Mouse (Mus musculus) myocyte (in vitro differentiated cells): ENCODE results near the gene Tsc22d2.

Experiments used
- CEBPB ChIP-seq: IDR thresholded peaks from 2 replicates; pipeline ENCODE4 v1.6.1; 2011; ENCODE audit warnings: mild to moderate bottlenecking, moderate library complexity; ENCODE audit not compliant: poor library complexity, insufficient read depth, severe bottlenecking
- E2F4 ChIP-seq: IDR thresholded peaks from one replicate; pipeline ENCODE4 v1.6.1; 2011; ENCODE audit warnings: mild to moderate bottlenecking, control low read depth, moderate library complexity; ENCODE audit not compliant: insufficient read depth
- MAX ChIP-seq: IDR thresholded peaks from one replicate; pipeline ENCODE4 v1.6.1; 2011; ENCODE audit warnings: low read depth, mild to moderate bottlenecking, control low read depth
- MYOD1 ChIP-seq, 3 experiments: IDR thresholded peaks; one replicate each; pipeline ENCODE4 v1.6.1; 2011; ENCODE audit warnings: control low read depth in 2 of 3, low read depth in 2 of 3, mild to moderate bottlenecking in 2 of 3, moderate library complexity in 1 of 3; ENCODE audit not compliant: insufficient read length in 2 of 3, control insufficient read depth in 1 of 3
- MYOG ChIP-seq, 3 experiments: IDR thresholded peaks; one replicate each; pipeline ENCODE4 v1.6.1; 2011; ENCODE audit warnings: control low read depth in 2 of 3, low read depth in 2 of 3, mild to moderate bottlenecking in 2 of 3; ENCODE audit not compliant: insufficient read length in 2 of 3, control insufficient read depth in 1 of 3, insufficient read depth in 1 of 3
- POLR2A ChIP-seq: IDR thresholded peaks from one replicate; pipeline ENCODE4 v1.6.1; 2011; ENCODE audit warnings: low read depth, mild to moderate bottlenecking, control low read depth, moderate library complexity; ENCODE audit not compliant: insufficient read length
- POLR2AphosphoS2 ChIP-seq: IDR thresholded peaks from one replicate; pipeline ENCODE4 v1.6.1; 2011; ENCODE audit warnings: low read depth, control low read depth; ENCODE audit not compliant: insufficient read length
- REST ChIP-seq: IDR thresholded peaks from one replicate; pipeline ENCODE4 v1.6.1; 2011; ENCODE audit warnings: mild to moderate bottlenecking, control low read depth, moderate library complexity; ENCODE audit not compliant: insufficient read depth, insufficient read length
- SRF ChIP-seq: IDR thresholded peaks from one replicate; pipeline ENCODE4 v1.6.1; 2011; ENCODE audit warnings: low read depth; ENCODE audit not compliant: control insufficient read depth, insufficient read length
- TCF12 ChIP-seq: IDR thresholded peaks from one replicate; pipeline ENCODE4 v1.6.1; 2011; ENCODE audit warnings: mild to moderate bottlenecking, control low read depth; ENCODE audit not compliant: poor library complexity, insufficient read depth, severe bottlenecking
- TCF3 ChIP-seq: IDR thresholded peaks from one replicate; pipeline ENCODE4 v1.6.1; 2011; ENCODE audit warnings: low read depth, control low read depth; ENCODE audit not compliant: insufficient read length
- USF1 ChIP-seq: IDR thresholded peaks from one replicate; pipeline ENCODE4 v1.6.1; 2011; ENCODE audit warnings: low read depth, mild to moderate bottlenecking, control low read depth, moderate library complexity

DNA sequence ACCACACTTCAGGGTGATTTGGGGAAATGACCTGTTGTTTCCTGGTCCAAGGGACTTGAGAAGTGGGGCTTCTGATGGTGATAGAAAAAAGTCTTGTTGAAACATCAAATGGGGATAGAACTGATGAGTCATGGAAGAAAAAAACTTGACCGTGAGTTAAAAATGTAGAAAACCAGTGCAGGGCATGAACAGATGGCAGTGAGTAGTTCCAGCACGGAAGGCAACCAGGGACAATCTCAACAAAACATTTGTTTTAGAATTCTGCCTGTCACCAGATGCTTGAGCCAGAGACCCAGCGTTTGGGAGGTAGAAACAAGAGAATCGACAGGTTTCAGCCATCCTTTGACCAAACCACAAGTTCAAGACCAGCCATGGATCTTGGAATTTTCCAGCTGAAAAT, 79.1 kb downstream of the Tsc22d2 start:
- TF ChIP-seq POLR2A (no peak), TCF12 (no peak), REST (no peak), USF1 (no peak), TCF3 (no peak), POLR2AphosphoS2 (no peak), MYOG (IDR thresholded peaks at IDR 0.05; ENCODE audit: control insufficient read depth in 1 of 3, insufficient read depth in 1 of 3, insufficient read length in 2 of 3, low read depth in 2 of 3) (no peak), CEBPB (no peak), E2F4 (no peak), MAX (no peak), SRF (no peak), MYOD1 (IDR thresholded peaks at IDR 0.05; ENCODE audit: control insufficient read depth in 1 of 3, insufficient read length in 2 of 3, low read depth in 2 of 3) (no peak)
